9 mouse cellular contexts compared by ENCODE assay signal in genomic region chr7:44303346-44304340, GRCm38 (mm10). TPM values are rescaled to one million over a fixed set of nuclear protein-coding genes. Genes with fewer than 3 reads are reported as not detected.
A peak's percentile ranks its signal among the peaks of the same experiment; 100 is the strongest.
DNase-seq lines count a peak whose midpoint lies in the region; ATAC-seq and TF ChIP-seq lines count a peak whose summit lies in the region.
"Had no signal": no experiment of that assay in that cellular context is flagged by ENCODE, and none has a peak within 500 bp of the region (broad histone marks: within the 10 kb centered on the region; RNA-seq: fewer than 3 reads in every experiment).

No protein-coding gene starts in this region.

- H3K9ac ChIP-seq in kidney, embryonic 16.5 days (replicated peaks; ENCODE audit: low read length) = peak overlapping the region; percentile 94
- peak overlapping the region; percentile 87 for H3K9ac ChIP-seq in hindbrain, embryonic 15.5 days
- peak overlapping the region; percentile 90 for H3K9ac ChIP-seq in midbrain, embryonic 16.5 days (ENCODE audit: low read depth, low read length)

- H3K27ac ChIP-seq in kidney, embryonic 16.5 days (ENCODE audit: low read length) = peak overlapping the region; percentile 93
- H3K27ac ChIP-seq in cortical plate, adult 2 months (ENCODE audit: insufficient read depth, low read length) = peak overlapping the region; percentile 84; the same call in 1 of the 2 replicates
- H3K27ac ChIP-seq in hindbrain, embryonic 15.5 days (replicated peaks) = peak overlapping the region; percentile 93
- H3K27ac ChIP-seq in midbrain, embryonic 16.5 days (ENCODE audit: low read length) = peak overlapping the region; percentile 92

- H3K4me3 ChIP-seq in kidney, embryonic 16.5 days (ENCODE audit: low read length) = peak overlapping the region; percentile 76
- H3K4me3 ChIP-seq in cortical plate, adult 2 months (ENCODE audit: insufficient read depth, low read length) = peak overlapping the region; percentile 26
- peak overlapping the region; percentile 69 for H3K4me3 ChIP-seq in hindbrain, embryonic 15.5 days
- peak overlapping the region; percentile 67 for H3K4me3 ChIP-seq in midbrain, embryonic 16.5 days (ENCODE audit: low read depth, low read length)

- H3K4me1 ChIP-seq in kidney, embryonic 16.5 days (ENCODE audit: insufficient read depth, low read length) = peaks cover 19% of the 10 kb centered on the region
- 0 out of 2 replicates have a peak, but pooled peaks cover 2% of the 10 kb centered on the region for H3K4me1 ChIP-seq in cortical plate, adult 2 months (ENCODE audit: control insufficient read depth, insufficient read depth, low read length)
- H3K4me1 ChIP-seq in hindbrain, embryonic 15.5 days (replicated peaks) = peaks cover 16% of the 10 kb centered on the region
- peaks cover 12% of the 10 kb centered on the region for H3K4me1 ChIP-seq in midbrain, embryonic 16.5 days (ENCODE audit: control insufficient read depth, insufficient read depth, low read length)

- H3K9me3 ChIP-seq in kidney, embryonic 16.5 days (ENCODE audit: low read length) = no peaks in the 10 kb centered on the region
- no peaks in the 10 kb centered on the region for H3K9me3 ChIP-seq in hindbrain, embryonic 15.5 days
- H3K9me3 ChIP-seq in midbrain, embryonic 16.5 days (replicated peaks; ENCODE audit: control insufficient read depth, low read length, poor library complexity, severe bottlenecking) = no peaks in the 10 kb centered on the region

- WGBS in kidney, embryonic 16.5 days = 80% methylated on average over 14 of the region's 14 CpGs
- WGBS in hindbrain, embryonic 15.5 days = 87% methylated on average over 14 of the region's 14 CpGs
- 81% methylated on average over 14 of the region's 14 CpGs for WGBS in midbrain, embryonic 16.5 days

- no peak for ATAC-seq in kidney, embryonic 16.5 days (ENCODE audit: low FRiP score, low TSS enrichment)
- no peak for ATAC-seq in hindbrain, embryonic 15.5 days (ENCODE audit: low FRiP score, low read depth)
- ATAC-seq in midbrain, embryonic 16.5 days = no peak

- no peak for TF ChIP-seq CTCF in cortical plate, adult 2 months (IDR thresholded peaks at IDR 0.05; ENCODE audit: extremely low read depth, insufficient read depth, low read length)

- H3K4me2 ChIP-seq in kidney, embryonic 16.5 days (replicated peaks; ENCODE audit: low read depth, low read length) = peak overlapping the region; percentile 57
- peak overlapping the region; percentile 65 for H3K4me2 ChIP-seq in hindbrain, embryonic 15.5 days
- peak overlapping the region; percentile 72 for H3K4me2 ChIP-seq in midbrain, embryonic 16.5 days (ENCODE audit: low read length)

- H3K27me3 ChIP-seq in kidney, embryonic 16.5 days (ENCODE audit: insufficient read depth, low read length) = peaks cover 3% of the 10 kb centered on the region; the same call in 1 of the 2 replicates
- no peaks in the 10 kb centered on the region for H3K27me3 ChIP-seq in hindbrain, embryonic 15.5 days
- no peaks in the 10 kb centered on the region for H3K27me3 ChIP-seq in midbrain, embryonic 16.5 days (ENCODE audit: control insufficient read depth, insufficient read depth, low read depth, low read length)

- DNase-seq in kidney, postnatal 25 days = no peak
- no peak for DNase-seq in thymus, postnatal 14 days
- no peak for DNase-seq in layer of hippocampus, adult 11-12 months (ENCODE audit: low spot score)
- DNase-seq in adrenal gland, adult 2 months = no peak

- H3K36me3 ChIP-seq in kidney, embryonic 16.5 days (ENCODE audit: insufficient read depth, low read length) = no peaks in the 10 kb centered on the region
- no peaks in the 10 kb centered on the region for H3K36me3 ChIP-seq in hindbrain, embryonic 15.5 days
- no peaks in the 10 kb centered on the region for H3K36me3 ChIP-seq in midbrain, embryonic 16.5 days (ENCODE audit: control insufficient read depth, insufficient read depth, low read length)

- no peak for TF ChIP-seq POLR2A in cortical plate, adult 2 months (IDR thresholded peaks at IDR 0.05; ENCODE audit: extremely low read depth, insufficient read depth, low read length)

RNA-seq across cellular contexts. Expression of gene Clec11a, which starts 3.1 kb away (rescaled TPM):
- polyA plus RNA-seq in kidney, embryonic 16.5 days (2015; fragmentation: Nextera tagmentation; extraction: Ambion mirVana) = 3.6 and 5.8 TPM in 2 replicates
- 5.4 and 5.6 TPM in 2 replicates for polyA plus RNA-seq in cortical plate, adult 2 months (2012; rRNA removed)
- polyA plus RNA-seq in hindbrain, embryonic 15.5 days (2015; fragmentation: Nextera tagmentation; extraction: Ambion mirVana) = 3.0 and 3.4 TPM in 2 replicates
- 4.0 and 4.2 TPM in 2 replicates for polyA plus RNA-seq in midbrain, embryonic 16.5 days (2015; fragmentation: Nextera tagmentation; extraction: Ambion mirVana)
- 1 to 10 TPM; 4.6 to 5.1 TPM for total RNA-seq in adrenal gland, adult 2 months (2021)
- polyA plus RNA-seq in adrenal gland, adult 2 months (2012; rRNA removed) = 11.4 and 13.0 TPM in 2 replicates

RNA-seq across cellular contexts. Expression of gene Shank1, which starts 6.4 kb away (rescaled TPM):
- 1.5 and 1.7 TPM in 2 replicates for polyA plus RNA-seq in kidney, embryonic 16.5 days (2015; fragmentation: Nextera tagmentation; extraction: Ambion mirVana)
- 106 and 113 TPM in 2 replicates for polyA plus RNA-seq in cortical plate, adult 2 months (2012; rRNA removed)
- polyA plus RNA-seq in hindbrain, embryonic 15.5 days (2015; fragmentation: Nextera tagmentation; extraction: Ambion mirVana) = 38.7 and 42.3 TPM in 2 replicates
- 35.6 and 36.8 TPM in 2 replicates for polyA plus RNA-seq in midbrain, embryonic 16.5 days (2015; fragmentation: Nextera tagmentation; extraction: Ambion mirVana)
- total RNA-seq in adrenal gland, adult 2 months (2021) = 1 to 10 TPM; 8.0 to 9.1 TPM
- 2.5 and 2.9 TPM in 2 replicates for polyA plus RNA-seq in adrenal gland, adult 2 months (2012; rRNA removed)

RNA-seq across cellular contexts. Expression of gene Gm15517, which starts 42.4 kb away (rescaled TPM):
- not detected in 2 replicates for polyA plus RNA-seq in kidney, embryonic 16.5 days (2015; fragmentation: Nextera tagmentation; extraction: Ambion mirVana)
- not detected in 2 replicates for polyA plus RNA-seq in cortical plate, adult 2 months (2012; rRNA removed)
- 1.2 TPM in 1 of 2 replicates, not detected in the other for polyA plus RNA-seq in hindbrain, embryonic 15.5 days (2015; fragmentation: Nextera tagmentation; extraction: Ambion mirVana)
- polyA plus RNA-seq in midbrain, embryonic 16.5 days (2015; fragmentation: Nextera tagmentation; extraction: Ambion mirVana) = not detected in 2 replicates
- not detected for total RNA-seq in adrenal gland, adult 2 months (2021)
- polyA plus RNA-seq in adrenal gland, adult 2 months (2012; rRNA removed) = not detected in 2 replicates
- total RNA-seq: neutrophil, adult 5-6 weeks had no signal

RNA-seq across cellular contexts. Expression of gene Acp4, which starts 46.5 kb away (rescaled TPM):
- polyA plus RNA-seq in kidney, embryonic 16.5 days (2015; fragmentation: Nextera tagmentation; extraction: Ambion mirVana) = not detected in 2 replicates
- polyA plus RNA-seq in cortical plate, adult 2 months (2012; rRNA removed) = not detected in 2 replicates
- not detected in 2 replicates for polyA plus RNA-seq in hindbrain, embryonic 15.5 days (2015; fragmentation: Nextera tagmentation; extraction: Ambion mirVana)
- 0.14 TPM in 1 of 2 replicates, not detected in the other for polyA plus RNA-seq in midbrain, embryonic 16.5 days (2015; fragmentation: Nextera tagmentation; extraction: Ambion mirVana)
- not detected for total RNA-seq in adrenal gland, adult 2 months (2021)
- polyA plus RNA-seq in adrenal gland, adult 2 months (2012; rRNA removed) = not detected in 2 replicates
- total RNA-seq: neutrophil, adult 5-6 weeks had no signal

RNA-seq across cellular contexts. Expression of gene 2410002F23Rik, which starts 57.1 kb away (rescaled TPM):
- 178 and 180 TPM in 2 replicates for polyA plus RNA-seq in kidney, embryonic 16.5 days (2015; fragmentation: Nextera tagmentation; extraction: Ambion mirVana)
- 105 TPM in 2 replicates for polyA plus RNA-seq in cortical plate, adult 2 months (2012; rRNA removed)
- 193 and 221 TPM in 2 replicates for polyA plus RNA-seq in hindbrain, embryonic 15.5 days (2015; fragmentation: Nextera tagmentation; extraction: Ambion mirVana)
- polyA plus RNA-seq in midbrain, embryonic 16.5 days (2015; fragmentation: Nextera tagmentation; extraction: Ambion mirVana) = 225 and 237 TPM in 2 replicates
- total RNA-seq in adrenal gland, adult 2 months (2021) = 10 to 100 TPM; 81.5 to 83.8 TPM
- polyA plus RNA-seq in adrenal gland, adult 2 months (2012; rRNA removed) = 195 and 237 TPM in 2 replicates

Comparison
In these comparisons a context has a peak if more than half of its experiments do, and no peak if none do; other contexts are left out.
1. H3K4me3 ChIP-seq: peak in every context shown above with its lines; median percentile 76 in kidney, embryonic 16.5 days; 69 in hindbrain, embryonic 15.5 days; 67 in midbrain, embryonic 16.5 days; 26 in cortical plate, adult 2 months.